Mouse (Mus musculus) lung, adult 2 months (tissue): ENCODE results near the gene Gm49405.

ENCODE experiments used
- CTCF ChIP-seq: fragments of 200-500 bp; IDR thresholded peaks from 2 replicates; pipeline ENCODE4 v1.5.1; 2011; ENCODE audit warnings: mild to moderate bottlenecking, low read length, control low read depth; ENCODE audit not compliant: insufficient read depth
- POLR2A ChIP-seq: fragments of 200-500 bp; IDR thresholded peaks from 2 replicates; pipeline ENCODE4 v1.6.1; 2011; ENCODE audit warnings: low read depth, mild to moderate bottlenecking, control low read depth, low read length, borderline replicate concordance; ENCODE audit errors: extremely low read depth

GRCm38 (mm10) chr19:3990804-3991203 is 9.6 kb upstream of the Gm49405 start:
- TF ChIP-seq POLR2A (no peak), CTCF (no peak)
